Mouse (Mus musculus) embryonic facial prominence, embryonic 11.5 days (tissue): ENCODE data around the gene Rpgrip1. TPM values are rescaled to one million over a fixed set of nuclear protein-coding genes. Genes with fewer than 3 reads are reported as not detected.

Source experiments
- ATAC-seq: fragments of 200-750 bp; cut with Nextera tagmentation; replicated peaks from 2 replicates; pipeline ENCODE4 v1.8.0; 2017; ENCODE audit warnings: low read depth; ENCODE audit not compliant: insufficient number of reproducible peaks, low FRiP score, low TSS enrichment
- DNase-seq: peaks from one replicate; pipeline ENCODE4 v3.0.0-alpha.2; 2015; ENCODE audit warnings: low spot score
- H3K27ac ChIP-seq: fragments of 300-500 bp; sonication (generic); replicated peaks from 2 replicates; pipeline ENCODE4 v1.5.1; 2014; ENCODE audit warnings: mild to moderate bottlenecking, low read depth, low read length, control low read depth
- H3K27me3 ChIP-seq: fragments of 300-500 bp; sonication (generic); 2 replicates; pipeline ENCODE4 v1.6.1; 2014; ENCODE audit warnings: mild to moderate bottlenecking, low read length, moderate library complexity, mixed read lengths; ENCODE audit not compliant: control insufficient read depth, insufficient read depth
- H3K36me3 ChIP-seq: fragments of 300-500 bp; sonication (generic); replicated peaks from 2 replicates; pipeline ENCODE4 v1.6.1; 2014; ENCODE audit warnings: low read depth, mild to moderate bottlenecking, low read length, moderate library complexity, mixed read lengths; ENCODE audit not compliant: control insufficient read depth, insufficient read depth
- H3K4me1 ChIP-seq: fragments of 300-500 bp; sonication (generic); 2 replicates; pipeline ENCODE4 v1.6.1; 2014; ENCODE audit warnings: low read length, mixed read lengths; ENCODE audit not compliant: control insufficient read depth, insufficient read depth
- H3K4me2 ChIP-seq: fragments of 300-500 bp; sonication (generic); 2 replicates; pipeline ENCODE4 v1.6.1; 2014; ENCODE audit warnings: low read depth, mild to moderate bottlenecking, control low read depth, low read length, moderate library complexity
- H3K4me3 ChIP-seq: fragments of 300-500 bp; sonication (generic); 2 replicates; pipeline ENCODE4 v1.5.1; 2014; ENCODE audit warnings: low read depth, low read length, control low read depth
- H3K9ac ChIP-seq: fragments of 300-500 bp; sonication (generic); replicated peaks from 2 replicates; pipeline ENCODE4 v1.6.1; 2014; ENCODE audit warnings: mild to moderate bottlenecking, control low read depth, low read length
- H3K9me3 ChIP-seq: fragments of 300-500 bp; sonication (generic); replicated peaks from 2 replicates; pipeline ENCODE4 v1.6.1; 2016; ENCODE audit warnings: mild to moderate bottlenecking, low read length, inconsistent platforms, mixed read lengths; ENCODE audit not compliant: control insufficient read depth
- WGBS: fragments of 180-500 bp; shearing (Covaris S2); extraction: QIAGEN DNeasy Blood & Tissue Kit; methylation state at CpG from one replicate; pipeline ENCODE4 v1.1.7; 2014; 5-methylcytosine and 5-hydroxymethylcytosine counted together
- polyA plus RNA-seq: library from polyadenylated mRNA; unstranded; fragments of >200 nt; fragmentation: Nextera tagmentation; extraction: Ambion mirVana; gene quantifications from 2 replicates; pipeline ENCODE4 v1.2.1, GENCODE M21; 2014

Gene Rpgrip1
- polyA plus RNA-seq, 1 experiment from 2014 or later: 97.9 TPM

DNA sequence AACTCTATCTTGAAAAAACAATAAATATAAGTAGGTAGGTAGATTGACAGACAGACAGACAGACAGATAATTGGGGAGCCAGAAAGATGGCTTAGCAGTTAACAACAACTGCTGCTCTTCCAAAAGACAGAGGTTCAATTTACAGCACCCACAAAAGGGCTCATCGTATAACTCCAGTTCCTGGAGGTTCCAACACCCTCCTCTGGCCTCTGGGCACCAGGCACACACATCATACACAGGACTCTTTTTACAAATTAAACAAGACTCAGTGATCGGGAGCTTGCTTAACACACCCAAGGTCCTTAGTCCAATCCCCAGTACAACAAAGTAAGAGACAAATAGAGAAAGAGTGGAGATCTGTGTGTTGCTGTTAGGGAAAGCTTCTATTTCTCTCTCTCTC is 5.2 kb upstream of the Rpgrip1 start:
- Histone ChIP-seq H3K9me3 (no peaks in the 10 kb centered on the region), H3K36me3 (no peaks in the 10 kb centered on the region), H3K4me2 (no peak overlapping the region), H3K9ac (no peak overlapping the region), H3K27me3 (no peaks in the 10 kb centered on the region), H3K27ac (no peak overlapping the region), H3K4me1 (no peaks in the 10 kb centered on the region; the same call in 1 of the 2 replicates), H3K4me3 (no peak overlapping the region)
- DNase-seq: no peak
- ATAC-seq: no peak
- WGBS: 73% methylated on average over 2 of the region's 2 CpGs

DNA sequence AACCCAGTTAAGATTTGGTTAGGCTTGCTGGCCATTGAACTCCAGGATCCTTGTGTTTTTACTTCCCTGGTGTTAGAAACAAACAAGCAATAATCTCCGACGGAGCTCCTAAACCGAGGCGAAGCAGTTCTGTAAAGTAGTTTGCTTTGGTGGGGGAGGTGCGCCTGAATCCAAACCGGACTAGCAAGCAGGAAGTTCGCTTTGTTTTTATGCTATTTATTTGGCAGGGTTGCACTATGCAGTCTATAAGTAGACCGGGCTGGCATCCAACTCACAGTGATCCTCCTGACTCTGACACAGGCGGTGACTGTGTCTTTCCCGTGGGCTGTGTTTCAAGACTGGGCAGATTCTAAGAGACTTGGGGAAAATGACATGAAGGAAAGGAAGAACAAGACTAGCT is 3.8 kb upstream of the Rpgrip1 start:
- Histone ChIP-seq H3K4me3 (no peak overlapping the region), H3K9ac (no peak overlapping the region), H3K27ac (no peak overlapping the region), H3K4me2 (no peak overlapping the region), H3K36me3 (no peaks in the 10 kb centered on the region), H3K27me3 (no peaks in the 10 kb centered on the region), H3K4me1 (no peaks in the 10 kb centered on the region), H3K9me3 (no peaks in the 10 kb centered on the region)
- ATAC-seq (no peak), DNase-seq (peak; percentile 21)
- WGBS: 29% methylated on average over 10 of the region's 10 CpGs

- H3K4me3 ChIP-seq: no peak overlapping the region
- H3K27me3 ChIP-seq: no peaks in the 10 kb centered on the region
- 78% methylated on average over 2 of the region's 2 CpGs for WGBS
Measured at GRCm38 (mm10) chr14:52108025-52108424, 2.5 kb upstream of the Rpgrip1 start.

DNA sequence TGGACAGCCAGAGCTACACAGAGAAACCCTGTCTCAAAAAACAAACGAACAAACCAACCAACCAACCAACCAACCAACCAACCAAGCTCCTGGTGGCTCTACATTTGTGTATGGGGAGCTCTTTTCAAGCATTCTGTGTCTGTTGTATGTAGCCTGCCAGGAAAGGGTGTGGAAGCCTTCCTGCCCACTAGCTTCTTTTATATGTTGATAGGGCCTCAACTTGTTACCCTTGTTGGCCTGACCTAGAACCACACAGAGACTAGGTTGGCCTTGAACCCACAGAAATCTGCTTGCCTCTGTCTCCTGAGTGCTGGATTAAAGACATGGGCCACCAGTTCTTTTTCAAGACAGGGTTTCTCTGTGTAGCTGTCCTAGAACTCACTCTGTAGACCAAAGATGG is 3.6 kb downstream of the Rpgrip1 start:
- H3K4me2 ChIP-seq: no peak overlapping the region
- H3K27me3 ChIP-seq: no peaks in the 10 kb centered on the region
- no peaks in the 10 kb centered on the region for H3K36me3 ChIP-seq
- no peaks in the 10 kb centered on the region for H3K4me1 ChIP-seq
- DNase-seq: no peak
- H3K9ac ChIP-seq: no peak overlapping the region
- WGBS: 88% methylated on average over 1 of the region's 1 CpGs
- no peak overlapping the region for H3K27ac ChIP-seq
- no peak overlapping the region for H3K4me3 ChIP-seq
- no peak for ATAC-seq
- no peaks in the 10 kb centered on the region for H3K9me3 ChIP-seq

More at GRCm38 (mm10) chr14:52108025-52108424, 2.5 kb upstream of the Rpgrip1 start:
- no peak overlapping the region for H3K27ac ChIP-seq
- no peak for DNase-seq
- H3K4me2 ChIP-seq: no peak overlapping the region
- ATAC-seq: no peak
- no peaks in the 10 kb centered on the region for H3K36me3 ChIP-seq
- no peaks in the 10 kb centered on the region for H3K4me1 ChIP-seq
- no peaks in the 10 kb centered on the region for H3K9me3 ChIP-seq
- no peak overlapping the region for H3K9ac ChIP-seq

GRCm38 (mm10) chr14:52117241-52117640 is 6.7 kb downstream of the Rpgrip1 start:
- WGBS: 90% methylated on average over 5 of the region's 5 CpGs
- no peak overlapping the region for H3K4me3 ChIP-seq

GRCm38 (mm10) chr14:52118456-52118822 is 7.9 kb downstream of the Rpgrip1 start:
- no peaks in the 10 kb centered on the region for H3K27me3 ChIP-seq
- no peaks in the 10 kb centered on the region for H3K36me3 ChIP-seq
- no peaks in the 10 kb centered on the region for H3K4me1 ChIP-seq
- H3K4me3 ChIP-seq: no peak overlapping the region; the same call in 1 of the 2 replicates
- peak overlapping the region; percentile 96 for H3K4me2 ChIP-seq
- 24% methylated on average over 8 of the region's 8 CpGs for WGBS
- ATAC-seq (no peak), DNase-seq (peak; percentile 33)
- peak overlapping the region; percentile 83 for H3K9ac ChIP-seq
- peak overlapping the region; percentile 70; the same call in 1 of the 2 replicates for H3K27ac ChIP-seq
- H3K9me3 ChIP-seq: no peaks in the 10 kb centered on the region

More at GRCm38 (mm10) chr14:52117241-52117640, 6.7 kb downstream of the Rpgrip1 start:
- H3K9me3 ChIP-seq: no peaks in the 10 kb centered on the region
- H3K27me3 ChIP-seq: no peaks in the 10 kb centered on the region
- no peaks in the 10 kb centered on the region for H3K36me3 ChIP-seq
- no peak overlapping the region for H3K4me2 ChIP-seq
- no peak overlapping the region for H3K27ac ChIP-seq
- no peak for DNase-seq
- no peaks in the 10 kb centered on the region for H3K4me1 ChIP-seq
- no peak overlapping the region for H3K9ac ChIP-seq
- ATAC-seq: no peak

DNA sequence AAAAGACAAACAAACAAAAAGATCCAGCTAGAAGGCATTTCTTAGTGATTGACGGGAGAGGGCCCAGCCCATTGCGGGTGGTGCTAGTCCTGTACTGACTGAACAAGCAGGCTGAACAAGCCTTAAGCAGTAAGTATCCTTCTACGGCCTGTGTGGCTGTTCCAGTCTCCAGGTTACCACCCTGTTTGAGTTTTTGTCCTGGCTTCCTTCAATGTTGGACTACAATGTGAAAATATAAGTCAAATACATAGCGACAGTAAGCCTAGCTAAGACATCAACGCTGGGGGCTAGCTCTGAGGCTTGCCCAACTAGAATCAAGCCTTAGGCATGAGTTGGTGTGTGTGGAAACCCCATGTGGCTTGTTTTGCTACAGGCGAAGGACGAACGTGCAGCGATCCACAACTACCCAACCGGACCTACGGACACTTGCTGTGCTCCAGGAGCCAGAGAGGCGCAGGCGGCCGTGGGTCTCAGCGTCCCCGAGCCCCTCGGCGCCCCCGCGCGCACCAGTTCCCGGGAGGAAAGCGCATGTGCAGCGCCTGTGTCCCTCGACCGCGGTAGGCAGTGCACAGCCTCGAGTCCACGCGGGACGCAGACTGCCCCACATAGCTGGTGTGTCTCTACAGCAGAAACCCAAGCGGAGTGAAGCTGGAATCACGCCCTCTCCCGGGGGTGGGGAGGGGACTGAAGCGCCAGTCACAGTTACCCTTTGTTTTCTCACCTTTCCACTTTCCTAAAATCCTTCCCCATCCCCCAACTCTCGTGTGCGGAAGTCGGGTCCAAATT is 8.5 kb downstream of the Rpgrip1 start:
- Histone ChIP-seq H3K9ac (peak overlapping the region; percentile 83), H3K4me2 (peak overlapping the region; percentile 96), H3K27me3 (no peaks in the 10 kb centered on the region), H3K27ac (peak overlapping the region; percentile 70), H3K9me3 (no peaks in the 10 kb centered on the region), H3K4me3 (peak overlapping the region; percentile 53), H3K36me3 (no peaks in the 10 kb centered on the region), H3K4me1 (no peaks in the 10 kb centered on the region)
- WGBS: under 1% methylated on average over 38 of the region's 38 CpGs
- ATAC-seq (peak; percentile 81), DNase-seq (peak; percentile 81)

DNA sequence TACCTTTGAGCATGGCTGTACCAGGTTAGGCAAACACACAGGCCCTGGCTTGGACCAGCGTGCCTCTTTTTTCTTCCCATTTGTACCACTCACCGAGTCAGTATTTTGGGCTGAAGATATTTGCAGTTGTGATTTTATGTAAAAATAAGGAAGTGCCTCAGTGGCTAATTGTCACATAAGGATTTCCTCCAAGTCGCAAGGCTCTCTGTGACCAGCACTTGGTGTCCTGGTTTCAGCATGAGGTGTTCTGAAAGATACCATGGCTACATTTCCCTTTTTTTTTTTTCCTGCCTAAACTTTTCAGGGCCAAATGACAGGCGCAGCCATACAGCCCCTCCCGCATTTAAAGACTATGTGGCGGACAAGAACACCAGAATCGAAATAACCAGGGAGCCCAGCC is 9.7 kb downstream of the Rpgrip1 start:
- H3K27me3 ChIP-seq: no peaks in the 10 kb centered on the region
- H3K4me1 ChIP-seq: no peaks in the 10 kb centered on the region
- no peaks in the 10 kb centered on the region for H3K36me3 ChIP-seq
- no peak overlapping the region for H3K27ac ChIP-seq
- H3K4me3 ChIP-seq: no peak overlapping the region
- no peak for ATAC-seq
- H3K4me2 ChIP-seq: peak overlapping the region; percentile 96
- WGBS: 61% methylated on average over 7 of the region's 7 CpGs
- 0 out of 2 replicates have a peak overlapping the region, but pooled peaks have one; percentile 83 for H3K9ac ChIP-seq
- H3K9me3 ChIP-seq: no peaks in the 10 kb centered on the region
- no peak for DNase-seq
